Comparison of ENCODE assay signal across 8 mouse cellular contexts in the genomic region with DNA sequence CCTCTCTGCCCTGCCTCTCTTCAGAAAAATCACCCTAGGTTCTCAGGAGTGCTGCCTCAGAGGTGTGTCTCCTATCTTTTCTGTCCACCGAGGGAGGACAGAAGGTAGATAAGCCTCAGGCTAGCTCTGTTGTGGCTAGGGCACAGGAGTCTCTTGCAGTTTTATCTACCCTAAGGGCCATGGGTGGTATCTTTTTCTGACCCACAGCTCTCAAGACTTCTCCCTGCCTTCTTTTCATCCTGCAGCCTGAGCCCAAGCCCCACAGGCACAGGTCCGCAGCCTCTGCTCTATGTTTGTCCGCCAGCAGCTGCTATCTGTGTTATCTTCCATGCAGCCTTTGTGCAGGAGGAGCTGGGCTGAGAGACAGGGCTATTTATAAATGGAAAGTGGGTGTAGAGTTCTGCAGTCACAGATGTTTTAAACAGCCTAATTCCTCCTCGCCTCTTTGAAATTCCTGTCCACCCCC. TPM values are rescaled to one million over a fixed set of nuclear protein-coding genes. Genes with fewer than 3 reads are reported as not detected.
A peak's percentile ranks its signal among the peaks of the same experiment; 100 is the strongest.
DNase-seq lines count a peak whose midpoint lies in the region; ATAC-seq lines count a peak whose summit lies in the region.

No protein-coding gene starts in this region.

- no peak overlapping the region for H3K4me2 ChIP-seq in neural tube, embryonic 13.5 days
- H3K4me2 ChIP-seq in neural tube, embryonic 15.5 days: no peak overlapping the region
- no peak overlapping the region for H3K4me2 ChIP-seq in hindbrain, embryonic 13.5 days

- no peaks in the 10 kb centered on the region for H3K27me3 ChIP-seq in neural tube, embryonic 13.5 days
- no peaks in the 10 kb centered on the region for H3K27me3 ChIP-seq in neural tube, embryonic 15.5 days (replicated peaks)
- H3K27me3 ChIP-seq in hindbrain, embryonic 13.5 days: no peaks in the 10 kb centered on the region

- H3K4me1 ChIP-seq in neural tube, embryonic 13.5 days (replicated peaks): peaks cover 13% of the 10 kb centered on the region; the same call in 1 of the 2 replicates
- H3K4me1 ChIP-seq in neural tube, embryonic 15.5 days: peaks cover 16% of the 10 kb centered on the region
- H3K4me1 ChIP-seq in hindbrain, embryonic 13.5 days (replicated peaks): 0 out of 2 replicates have a peak, but pooled peaks cover 13% of the 10 kb centered on the region

- no peak overlapping the region for H3K27ac ChIP-seq in neural tube, embryonic 13.5 days (replicated peaks)
- H3K27ac ChIP-seq in neural tube, embryonic 15.5 days (replicated peaks): no peak overlapping the region
- no peak overlapping the region for H3K27ac ChIP-seq in hindbrain, embryonic 13.5 days

- no peaks in the 10 kb centered on the region for H3K9me3 ChIP-seq in neural tube, embryonic 13.5 days
- H3K9me3 ChIP-seq in neural tube, embryonic 15.5 days (replicated peaks): no peaks in the 10 kb centered on the region
- H3K9me3 ChIP-seq in hindbrain, embryonic 13.5 days: no peaks in the 10 kb centered on the region

- 0 out of 2 replicates have a peak, but pooled peaks have one; percentile 13 for ATAC-seq in neural tube, embryonic 13.5 days (ENCODE audit: low read depth)
- ATAC-seq in neural tube, embryonic 15.5 days (ENCODE audit: low FRiP score): no peak
- no peak for ATAC-seq in hindbrain, embryonic 13.5 days (ENCODE audit: low FRiP score)

- DNase-seq in embryo, embryonic 10 days (ENCODE audit: low spot score): peak; percentile 32
- DNase-seq in embryo, embryonic 10.5 days (ENCODE audit: low spot score): no peak
- DNase-seq in lung, postnatal 4 days: peak; percentile 18 to 66
- no peak for DNase-seq in thymus, postnatal 36 days
- no peak for DNase-seq in thymus, postnatal 14 days

- 0 out of 2 replicates have a peak overlapping the region, but pooled peaks have one; percentile 22 for H3K9ac ChIP-seq in neural tube, embryonic 13.5 days
- no peak overlapping the region for H3K9ac ChIP-seq in neural tube, embryonic 15.5 days (replicated peaks)
- H3K9ac ChIP-seq in hindbrain, embryonic 13.5 days: peak overlapping the region; percentile 53

- peaks cover 29% of the 10 kb centered on the region for H3K36me3 ChIP-seq in neural tube, embryonic 13.5 days
- H3K36me3 ChIP-seq in neural tube, embryonic 15.5 days: peaks cover 21% of the 10 kb centered on the region
- peaks cover 34% of the 10 kb centered on the region for H3K36me3 ChIP-seq in hindbrain, embryonic 13.5 days

- 44% methylated on average over 4 of the region's 4 CpGs for WGBS in neural tube, embryonic 13.5 days
- WGBS in neural tube, embryonic 15.5 days: 50% methylated on average over 4 of the region's 4 CpGs
- 56% methylated on average over 4 of the region's 4 CpGs for WGBS in hindbrain, embryonic 13.5 days

- no peak overlapping the region for H3K4me3 ChIP-seq in neural tube, embryonic 13.5 days
- H3K4me3 ChIP-seq in neural tube, embryonic 15.5 days (replicated peaks): no peak overlapping the region
- H3K4me3 ChIP-seq in hindbrain, embryonic 13.5 days: no peak overlapping the region

RNA-seq across cellular contexts. Expression of a gene that starts 15.5 kb away (rescaled TPM):
- polyA plus RNA-seq in neural tube, embryonic 13.5 days (2015; fragmentation: Nextera tagmentation; extraction: Ambion mirVana): 94.0 and 113 TPM in 2 replicates
- polyA plus RNA-seq in neural tube, embryonic 15.5 days (2015; fragmentation: Nextera tagmentation; extraction: Ambion mirVana): 123 and 207 TPM in 2 replicates
- polyA plus RNA-seq in hindbrain, embryonic 13.5 days (2015; fragmentation: Nextera tagmentation; extraction: Ambion mirVana): 31.2 and 46.2 TPM in 2 replicates

RNA-seq across cellular contexts. Expression of a gene that starts 23.2 kb away (rescaled TPM):
- 257 and 263 TPM in 2 replicates for polyA plus RNA-seq in neural tube, embryonic 13.5 days (2015; fragmentation: Nextera tagmentation; extraction: Ambion mirVana)
- 246 and 250 TPM in 2 replicates for polyA plus RNA-seq in neural tube, embryonic 15.5 days (2015; fragmentation: Nextera tagmentation; extraction: Ambion mirVana)
- polyA plus RNA-seq in hindbrain, embryonic 13.5 days (2015; fragmentation: Nextera tagmentation; extraction: Ambion mirVana): 258 and 261 TPM in 2 replicates

RNA-seq across cellular contexts. Expression of a gene that starts 34.4 kb away (rescaled TPM):
- 51.2 and 51.6 TPM in 2 replicates for polyA plus RNA-seq in neural tube, embryonic 13.5 days (2015; fragmentation: Nextera tagmentation; extraction: Ambion mirVana)
- 48.6 and 55.3 TPM in 2 replicates for polyA plus RNA-seq in neural tube, embryonic 15.5 days (2015; fragmentation: Nextera tagmentation; extraction: Ambion mirVana)
- 56.2 and 61.6 TPM in 2 replicates for polyA plus RNA-seq in hindbrain, embryonic 13.5 days (2015; fragmentation: Nextera tagmentation; extraction: Ambion mirVana)

RNA-seq across cellular contexts. Expression of a gene that starts 34.5 kb away (rescaled TPM):
- 211 and 216 TPM in 2 replicates for polyA plus RNA-seq in neural tube, embryonic 13.5 days (2015; fragmentation: Nextera tagmentation; extraction: Ambion mirVana)
- 228 and 239 TPM in 2 replicates for polyA plus RNA-seq in neural tube, embryonic 15.5 days (2015; fragmentation: Nextera tagmentation; extraction: Ambion mirVana)
- 212 and 215 TPM in 2 replicates for polyA plus RNA-seq in hindbrain, embryonic 13.5 days (2015; fragmentation: Nextera tagmentation; extraction: Ambion mirVana)

Comparison
In these comparisons a context has a peak if more than half of its experiments do, and no peak if none do; other contexts are left out.
1. DNase-seq: peak in embryo, embryonic 10 days (single experiment) and lung, postnatal 4 days (2 of 2); none in embryo, embryonic 10.5 days (single experiment), thymus, postnatal 36 days (0 of 2) and thymus, postnatal 14 days (single experiment).